Mouse (Mus musculus) T-helper 1 cell (primary cell): ENCODE results near the gene Cdkl2.

Experiments
- in situ Hi-C: fragments of 300-600 bp; cut with MboI, MseI; formaldehyde crosslinking; loops from one replicate; pipeline ENCODE4 v1.15.1; 2025; ENCODE audit warnings: high pct_unique_total_duplicates

Cdkl2 gene

GRCm38 (mm10) chr5:92000770-92001169 lies 42.9 kb downstream of the Cdkl2 start:
- in situ Hi-C loops = loop anchor here (25.0 kb wide), 1 partner anchor 1063 kb away; the partner anchor contains the start of gene Mthfd2l

- in situ Hi-C loops = no loop called here
These were observed 49.1 kb downstream of the Cdkl2 start for GRCm38 (mm10) chr5:91994546-91994945.

- in situ Hi-C loops = no loop called here
These were observed 50.6 kb downstream of the Cdkl2 start for GRCm38 (mm10) chr5:91993061-91993460.

- in situ Hi-C loops = no loop called here
These were observed 52.3 kb downstream of the Cdkl2 start for GRCm38 (mm10) chr5:91991191-91991937.

GRCm38 (mm10) chr5:91989261-91989660 lies 54.4 kb downstream of the Cdkl2 start:
- in situ Hi-C loops = loop anchor here (10.0 kb wide), 1 partner anchor 824 kb away; no protein-coding TSS in a partner anchor

GRCm38 (mm10) chr5:91987799-91988198 lies 55.9 kb downstream of the Cdkl2 start:
- in situ Hi-C loops = loop anchor here (10.0 kb wide), 1 partner anchor 823 kb away; no protein-coding TSS in a partner anchor

GRCm38 (mm10) chr5:91987236-91987635 lies 56.4 kb downstream of the Cdkl2 start, which contains the start of gene Odaph:
TSS of gene Odaph (plus strand) at chr5:91987475.
- in situ Hi-C loops = loop anchor here (10.0 kb wide), 1 partner anchor 822 kb away; no protein-coding TSS in a partner anchor

- in situ Hi-C loops = loop anchor here (10.0 kb wide), 1 partner anchor 821 kb away; no protein-coding TSS in a partner anchor
These were observed 58.0 kb downstream of the Cdkl2 start for GRCm38 (mm10) chr5:91985721-91986120.

- in situ Hi-C loops = loop anchor here (10.0 kb wide), 1 partner anchor 819 kb away; no protein-coding TSS in a partner anchor
These were observed 60.2 kb downstream of the Cdkl2 start for GRCm38 (mm10) chr5:91983490-91983889.

DNA sequence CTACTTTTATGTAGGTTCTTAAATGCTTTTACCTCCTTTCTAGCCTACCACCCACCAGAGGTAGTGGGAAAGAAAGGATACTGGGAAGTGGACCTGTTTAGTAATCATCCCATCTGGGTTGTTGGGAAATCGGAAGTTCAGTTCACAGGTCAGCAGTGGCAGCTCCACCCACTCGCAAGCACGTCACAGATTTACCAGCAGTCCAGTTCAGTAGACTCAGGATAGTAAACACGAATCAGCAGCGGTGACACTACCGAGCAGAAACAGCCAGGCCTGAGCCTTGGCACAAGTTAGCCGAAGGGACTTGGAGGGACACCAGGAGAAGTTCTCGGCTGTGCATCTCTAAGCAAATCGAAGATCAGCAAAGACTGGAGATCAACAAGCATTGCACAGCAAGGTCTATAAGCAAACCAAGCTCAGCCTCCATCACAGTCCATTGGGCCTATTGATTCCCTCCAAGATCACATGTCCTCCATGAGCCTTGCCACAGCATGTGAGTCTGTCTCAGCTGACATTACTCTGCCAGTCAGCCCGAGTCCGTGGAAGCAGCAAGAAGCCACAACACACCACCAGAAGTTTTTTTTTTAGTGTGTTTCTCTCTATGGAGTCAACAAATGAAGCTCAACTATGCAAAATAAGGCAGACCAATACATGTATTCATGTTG lies 62.4 kb downstream of the Cdkl2 start:
- in situ Hi-C loops = loop anchor here (10.0 kb wide), 1 partner anchor 817 kb away; no protein-coding TSS in a partner anchor

GRCm38 (mm10) chr5:91977397-91977770 lies 66.3 kb downstream of the Cdkl2 start:
- in situ Hi-C loops = no loop called here

DNA sequence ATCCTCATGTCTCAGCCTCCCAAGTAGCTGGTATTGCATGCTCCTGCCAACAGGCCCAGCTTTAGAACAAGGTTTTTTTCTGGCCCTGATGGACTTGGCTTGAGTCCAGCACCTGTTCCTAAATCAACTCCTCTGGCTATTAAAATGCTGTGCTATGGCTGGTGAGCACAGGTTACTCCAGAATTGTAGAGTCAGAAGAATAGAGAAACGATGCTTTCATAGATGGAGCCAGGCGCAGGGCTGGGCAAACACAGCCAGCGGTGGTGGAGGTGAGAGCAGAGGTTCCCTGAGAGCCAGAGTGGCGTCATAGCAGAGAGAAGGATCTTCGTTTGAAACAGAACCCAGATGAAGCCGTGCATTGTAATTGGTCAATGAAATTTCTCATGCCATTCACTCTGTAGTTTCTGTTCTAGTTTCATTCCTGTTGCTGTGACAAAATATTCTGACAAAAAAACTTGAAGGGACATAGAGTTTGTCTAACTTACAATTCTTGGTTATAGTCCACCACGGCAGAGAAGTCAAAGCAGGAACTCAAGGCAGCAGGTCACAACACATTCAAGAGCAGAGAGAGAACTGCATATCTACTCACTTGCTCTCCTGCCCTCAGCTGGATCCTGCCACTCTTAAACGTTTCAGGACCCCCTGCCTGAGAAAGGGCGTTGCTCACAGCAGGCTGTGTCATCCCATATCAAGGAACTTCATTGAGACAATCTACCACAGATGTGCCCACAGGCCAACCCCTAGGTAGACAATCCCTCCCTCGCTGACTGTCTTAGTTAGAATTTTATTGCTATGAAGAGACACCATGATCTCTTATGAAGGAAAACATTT lies 66.9 kb downstream of the Cdkl2 start:
- in situ Hi-C loops = no loop called here

GRCm38 (mm10) chr5:91975758-91976157 lies 67.9 kb downstream of the Cdkl2 start:
- in situ Hi-C loops = no loop called here

DNA sequence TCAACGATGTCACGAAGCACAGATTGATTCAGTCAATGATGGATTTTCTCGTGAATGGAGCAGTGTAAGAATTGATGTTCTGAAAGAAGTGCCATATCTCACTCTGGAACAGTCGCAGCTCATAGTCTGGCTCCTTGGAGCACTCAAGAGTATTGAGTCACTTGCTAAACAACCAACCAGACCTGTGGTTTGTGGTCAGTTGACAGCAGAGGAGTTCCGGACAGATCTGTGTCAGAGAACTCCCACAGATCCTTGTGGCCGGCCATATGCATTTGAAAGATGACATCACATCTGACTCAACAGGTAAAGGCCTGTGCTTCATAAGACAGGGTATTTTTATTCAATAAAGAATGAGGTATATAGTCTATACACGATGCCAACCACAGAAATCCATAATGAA lies 69.7 kb downstream of the Cdkl2 start:
- in situ Hi-C loops = no loop called here

DNA sequence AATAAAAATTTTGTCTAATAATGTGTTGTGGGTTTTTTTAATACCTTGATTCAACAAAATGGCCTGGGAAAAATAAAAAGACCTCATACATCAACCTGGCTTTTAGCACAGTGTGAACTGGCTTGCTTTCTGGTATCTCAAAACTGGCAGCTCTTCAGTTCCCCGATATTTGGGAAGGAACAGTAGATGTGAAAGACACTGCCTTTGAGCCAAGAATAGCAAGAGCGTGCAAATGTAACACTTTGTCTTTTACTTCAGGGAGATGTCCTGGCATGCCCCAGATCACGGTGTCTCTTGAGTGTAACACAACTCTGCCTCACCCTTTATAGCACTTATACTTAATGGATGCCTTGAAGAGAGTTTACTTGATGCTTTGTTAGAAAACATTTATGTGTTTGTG lies 71.6 kb downstream of the Cdkl2 start:
- in situ Hi-C loops = no loop called here

DNA sequence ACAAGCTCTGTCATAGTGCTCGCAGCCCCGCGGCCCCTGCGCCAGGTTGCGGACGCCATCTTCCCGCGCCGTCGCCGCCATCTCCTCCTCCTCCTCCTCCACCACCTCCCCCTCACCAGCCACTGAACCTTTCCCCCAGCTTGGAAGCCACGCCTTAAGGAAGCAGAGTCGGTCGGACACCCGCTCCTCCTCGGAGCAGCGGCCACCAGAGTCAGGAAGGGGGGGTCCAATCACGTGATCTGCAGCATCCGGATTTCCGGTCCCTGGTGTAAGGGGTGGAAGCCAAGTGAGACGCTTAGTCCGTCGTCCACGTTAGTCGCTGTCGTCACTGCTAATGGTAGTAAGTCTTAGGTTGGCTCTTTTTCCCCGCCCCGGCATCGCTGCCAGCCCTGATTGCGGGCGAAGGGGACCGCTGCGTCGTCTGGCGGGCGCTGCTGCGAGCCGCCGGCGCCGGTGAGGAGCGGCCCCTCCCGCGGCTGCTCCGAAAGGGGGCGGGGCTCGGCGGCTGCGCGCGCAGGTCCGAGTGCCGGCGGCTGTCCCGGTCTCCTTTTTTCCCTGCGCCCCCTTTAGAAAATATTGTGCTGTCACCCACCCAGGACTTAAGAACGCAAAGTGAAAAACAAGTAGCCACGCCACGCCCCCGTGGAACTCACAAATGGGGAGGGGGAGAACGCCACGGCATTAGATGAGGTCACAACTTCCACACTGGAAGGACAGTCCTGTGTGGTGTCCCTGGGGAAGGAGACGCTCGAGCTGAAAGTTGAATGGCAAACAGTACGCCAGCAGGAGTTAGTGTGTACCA lies 80.8 kb downstream of the Cdkl2 start, which contains the start of gene Rchy1:
Gene Rchy1, minus strand, starts transcription at position 430 of the 802 bp plus-strand sequence.
- in situ Hi-C loops = no loop called here

GRCm38 (mm10) chr5:91962259-91962638 lies 81.4 kb downstream of the Cdkl2 start:
- in situ Hi-C loops = no loop called here

DNA sequence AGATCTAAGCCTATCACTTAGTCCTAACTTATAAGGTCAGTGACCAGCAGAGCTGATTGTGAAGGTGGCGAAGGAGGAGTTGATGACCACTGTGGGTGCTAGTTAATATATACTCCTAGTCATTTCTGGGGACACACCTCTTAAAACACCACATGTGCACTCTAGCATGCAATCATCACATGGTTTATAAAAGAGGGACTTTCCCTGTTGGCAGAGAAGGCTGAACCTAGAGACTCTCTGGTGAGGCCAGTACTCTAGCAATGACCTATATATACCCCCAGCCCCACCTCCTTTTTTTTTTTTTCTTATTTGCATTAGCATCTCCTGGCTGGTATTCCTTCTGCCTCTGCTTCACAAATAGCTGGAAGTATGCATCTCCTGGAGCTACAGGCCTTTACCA lies 82.3 kb downstream of the Cdkl2 start:
- in situ Hi-C loops = no loop called here

GRCm38 (mm10) chr5:91960606-91961254 lies 83.0 kb downstream of the Cdkl2 start:
- in situ Hi-C loops = no loop called here

DNA sequence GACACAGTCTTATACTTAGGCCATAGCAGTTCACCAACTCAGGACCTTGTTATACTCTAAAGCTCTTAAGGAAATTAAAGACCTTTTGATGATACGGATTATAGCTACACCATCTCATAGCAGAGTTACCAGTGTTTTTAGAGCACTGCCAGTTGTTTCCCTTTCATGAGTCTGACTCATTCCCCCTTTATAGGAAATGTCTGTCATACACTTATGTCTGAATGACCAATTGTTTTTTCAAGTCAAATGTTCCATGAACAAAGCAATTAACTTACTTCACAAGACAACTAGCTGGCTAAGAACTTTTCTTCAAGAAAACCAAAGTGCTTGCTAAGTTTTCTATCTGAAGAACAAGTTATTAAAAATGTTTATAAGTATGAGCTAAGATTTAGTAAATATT lies 83.7 kb downstream of the Cdkl2 start:
- in situ Hi-C loops = no loop called here
